ENCODE assay signal across 7 mouse cellular contexts in genomic region chr10:86302761-86303494, GRCm38 (mm10). TPM values are rescaled to one million over a fixed set of nuclear protein-coding genes. Genes with fewer than 3 reads are reported as not detected.
A peak's percentile ranks its signal among the peaks of the same experiment; 100 is the strongest.
DNase-seq lines count a peak whose midpoint lies in the region; ATAC-seq and TF ChIP-seq lines count a peak whose summit lies in the region.

No protein-coding gene starts in this region.

- no peak overlapping the region for H3K27ac ChIP-seq in intestine, postnatal 0 days (ENCODE audit: low read depth, low read length)

- ATAC-seq in granulocyte monocyte progenitor cell, adult 5-6 weeks (replicated peaks; ENCODE audit: poor library complexity, severe bottlenecking), result peak; percentile 77
- ATAC-seq in intestine, postnatal 0 days, result peak; percentile 60

- H3K36me3 ChIP-seq in intestine, postnatal 0 days (ENCODE audit: control insufficient read depth, insufficient read depth), result 0 out of 2 replicates have a peak, but pooled peaks cover 3% of the 10 kb centered on the region

- peak; percentile 78 for DNase-seq in adrenal gland, postnatal 25 days
- peak; percentile 74 for DNase-seq in embryo, embryonic 11 days
- peak; percentile 68 to 70 for DNase-seq in left cerebral cortex, postnatal 36 days (ENCODE audit: low spot score in 2 of 2)
- peak; percentile 73 for DNase-seq in mesoderm, embryonic 11.5 days (ENCODE audit: low read depth, low spot score)
- DNase-seq in skeletal muscle tissue, adult 2 months (ENCODE audit: low read depth, low spot score), result peak; percentile 89

- H3K4me2 ChIP-seq in intestine, postnatal 0 days (replicated peaks; ENCODE audit: low read depth), result peak overlapping the region; percentile 91

- no peaks in the 10 kb centered on the region for H3K4me1 ChIP-seq in intestine, postnatal 0 days (replicated peaks; ENCODE audit: control insufficient read depth, insufficient read depth, low read length)

- H3K4me3 ChIP-seq in intestine, postnatal 0 days (ENCODE audit: low read depth, low read length), result peak overlapping the region; percentile 63

- H3K27me3 ChIP-seq in intestine, postnatal 0 days (replicated peaks; ENCODE audit: control insufficient read depth, insufficient read depth, low read length), result no peaks in the 10 kb centered on the region

- 16% methylated on average over 8 of the region's 8 CpGs for WGBS in intestine, postnatal 0 days

- H3K9ac ChIP-seq in intestine, postnatal 0 days (ENCODE audit: low read depth, low read length), result no peak overlapping the region

- H3K9me3 ChIP-seq in intestine, postnatal 0 days (ENCODE audit: control insufficient read depth), result no peaks in the 10 kb centered on the region

- peak; percentile 92 for TF ChIP-seq CTCF in intestine, postnatal 0 days (IDR thresholded peaks at IDR 0.05; ENCODE audit: low read depth)

- intact Hi-C loops in left cerebral cortex, postnatal 36 days (cut with DNase I), result loop anchor here (5.0 kb wide), 1 partner anchor 39 kb away; no protein-coding TSS in a partner anchor

RNA-seq across cellular contexts. Expression of gene Timp3, which starts 2.8 kb away (rescaled TPM):
- 388 and 389 TPM in 2 replicates for total RNA-seq in adrenal gland, postnatal 25 days (2021)
- not detected in 2 replicates for total RNA-seq in granulocyte monocyte progenitor cell, adult 5-6 weeks (2014; fragmentation: Nextera tagmentation)
- 0.62 and 1.2 TPM in 2 replicates for total RNA-seq in granulocyte monocyte progenitor cell, adult 5-6 weeks (2017)
- polyA plus RNA-seq in intestine, postnatal 0 days (2015; fragmentation: Nextera tagmentation; extraction: Ambion mirVana), result 24.2 and 29.4 TPM in 2 replicates
- total RNA-seq in left cerebral cortex, postnatal 36 days (2021), result 10 to 100 TPM; 53.4 to 70.4 TPM

Comparison
In these comparisons a context has a peak if more than half of its experiments do, and no peak if none do; other contexts are left out.
1. RNA of gene Timp3, which starts 2.8 kb away (total RNA-seq): 388 to 389 TPM in adrenal gland, postnatal 25 days and 53.4 to 70.4 TPM in left cerebral cortex, postnatal 36 days; 0.62 to 1.2 TPM in granulocyte monocyte progenitor cell, adult 5-6 weeks; every median in the first group is over 10 times any median in the second.
2. Peak in every context shown above with its lines, with median percentiles within 50 percentile points of each other: DNase-seq.